Mouse (Mus musculus) adrenal gland, postnatal 36 days (tissue): Measurements from ENCODE around the gene Fam189b. TPM values are rescaled to one million over a fixed set of nuclear protein-coding genes. Genes with fewer than 3 reads are reported as not detected.

Source experiments
- DNase-seq, 2 experiments: peaks; one replicate each; pipeline ENCODE4 v3.0.0; 2021; ENCODE audit warnings: mixed read lengths in 1 of 2
- total RNA-seq, 2 experiments: library from RNA; stranded (reverse); gene quantifications; 2 replicates each; pipeline ENCODE4 v1.2.3; 2021

Gene Fam189b
- total RNA-seq, 2 experiments from 2014 or later = 13.5 to 17.1 TPM

GRCm38 (mm10) chr3:89165268-89165870 is 17.6 kb upstream of the Fam189b start:
- DNase-seq = no peak

- DNase-seq = no peak
Observed at GRCm38 (mm10) chr3:89166945-89167344, 16.0 kb upstream of the Fam189b start.

GRCm38 (mm10) chr3:89174844-89175243 is 8.1 kb upstream of the Fam189b start:
- no peak for DNase-seq

- DNase-seq = no peak
Observed at GRCm38 (mm10) chr3:89175544-89175943, 7.4 kb upstream of the Fam189b start.

- DNase-seq = no peak
Observed at GRCm38 (mm10) chr3:89176421-89176820, 6.5 kb upstream of the Fam189b start.

GRCm38 (mm10) chr3:89177242-89178106 is 5.5 kb upstream of the Fam189b start, which contains the start of gene Scamp3:
Gene Scamp3 (plus strand): TSS chr3:89177473.
- peak; percentile 89 to 90 for DNase-seq

GRCm38 (mm10) chr3:89178107-89178385 is 4.9 kb upstream of the Fam189b start:
- no peak for DNase-seq

GRCm38 (mm10) chr3:89179056-89179455 is 3.9 kb upstream of the Fam189b start:
- DNase-seq = no peak

GRCm38 (mm10) chr3:89181749-89182500 is 1.0 kb upstream of the Fam189b start:
- DNase-seq = no peak

GRCm38 (mm10) chr3:89182531-89183057 is 349 bp upstream of the Fam189b start:
- DNase-seq = no peak

GRCm38 (mm10) chr3:89183959-89184315 is 994 bp downstream of the Fam189b start:
- DNase-seq = no peak

- no peak for DNase-seq
Observed at GRCm38 (mm10) chr3:89187197-89187596, 4.3 kb downstream of the Fam189b start.

- no peak for DNase-seq
Observed at GRCm38 (mm10) chr3:89187690-89188477, 4.9 kb downstream of the Fam189b start.

- no peak for DNase-seq
Observed at GRCm38 (mm10) chr3:89188478-89188875, 5.5 kb downstream of the Fam189b start.

GRCm38 (mm10) chr3:89190436-89190835 is 7.5 kb downstream of the Fam189b start:
- no peak for DNase-seq

- DNase-seq = no peak
Observed at GRCm38 (mm10) chr3:89193351-89193750, 10.4 kb downstream of the Fam189b start.

GRCm38 (mm10) chr3:89193853-89194252 is 10.9 kb downstream of the Fam189b start:
- DNase-seq = no peak

GRCm38 (mm10) chr3:89195979-89196877 is 13.3 kb downstream of the Fam189b start:
- DNase-seq = peak; percentile 91 to 93

GRCm38 (mm10) chr3:89199839-89200238 is 16.9 kb downstream of the Fam189b start:
- no peak for DNase-seq

- DNase-seq = peak; percentile 86 to 89
Observed at GRCm38 (mm10) chr3:89202253-89203141, 19.6 kb downstream of the Fam189b start, which contains the start of gene Gba. Gene Gba (plus strand): TSS chr3:89202928.
